Mouse (Mus musculus) bone marrow, adult 2 months (tissue): ENCODE data around the gene 9230102O04Rik.

ENCODE experiments used
- CTCF ChIP-seq: fragments of 200-500 bp; IDR thresholded peaks from 2 replicates; pipeline ENCODE4 v1.5.1; 2011; ENCODE audit warnings: low read length, control low read depth; ENCODE audit not compliant: control insufficient read depth, insufficient read depth
- POLR2A ChIP-seq: fragments of 200-500 bp; IDR thresholded peaks from 2 replicates; pipeline ENCODE4 v1.6.1; 2011; ENCODE audit warnings: low read depth, mild to moderate bottlenecking, control low read depth, low read length, borderline replicate concordance; ENCODE audit not compliant: control insufficient read depth

DNA sequence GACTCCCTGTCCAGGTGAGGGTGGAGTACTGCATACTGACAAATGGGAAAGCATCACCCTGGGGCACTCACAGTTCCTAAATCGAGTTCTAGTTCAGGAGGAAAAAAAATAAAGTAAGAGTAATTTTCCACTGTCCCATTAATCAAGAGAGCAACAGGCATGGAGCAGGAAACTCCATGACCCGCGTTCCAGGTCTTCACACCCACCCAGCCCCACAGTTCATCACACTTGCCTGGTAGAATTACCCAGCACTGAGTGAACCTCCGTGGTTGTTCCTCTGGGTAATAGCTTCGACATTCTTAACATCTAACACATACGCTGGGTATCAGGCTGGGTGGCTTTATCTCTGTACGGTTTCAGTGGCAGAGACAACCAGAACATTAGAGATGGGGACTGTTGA is 55.6 kb downstream of the 9230102O04Rik start:
- TF ChIP-seq POLR2A (no peak), CTCF (no peak)
